Mouse (Mus musculus) MEL (cell line): ENCODE data around the gene Tekt2.

Source experiments
- CTCF ChIP-seq, 3 experiments: IDR thresholded peaks in 2 of 3; conservative IDR thresholded peaks in 1 of 3; 2 replicates each; pipeline ENCODE4 v1.5.1; 2011 to 2012; ENCODE audit warnings: low read length in 3 of 3, low read depth in 2 of 3, mild to moderate bottlenecking in 2 of 3, improper control_type of control experiment in 1 of 3, inconsistent platforms in 1 of 3, mixed read lengths in 1 of 3, moderate library complexity in 1 of 3; ENCODE audit not compliant: control insufficient read depth in 1 of 3, insufficient read depth in 1 of 3, poor library complexity in 1 of 3, severe bottlenecking in 1 of 3
- RAD21 ChIP-seq: IDR thresholded peaks from 2 replicates; pipeline ENCODE4 v1.6.1; 2011; ENCODE audit warnings: mild to moderate bottlenecking, low read depth, low read length, improper control_type of control experiment

DNA sequence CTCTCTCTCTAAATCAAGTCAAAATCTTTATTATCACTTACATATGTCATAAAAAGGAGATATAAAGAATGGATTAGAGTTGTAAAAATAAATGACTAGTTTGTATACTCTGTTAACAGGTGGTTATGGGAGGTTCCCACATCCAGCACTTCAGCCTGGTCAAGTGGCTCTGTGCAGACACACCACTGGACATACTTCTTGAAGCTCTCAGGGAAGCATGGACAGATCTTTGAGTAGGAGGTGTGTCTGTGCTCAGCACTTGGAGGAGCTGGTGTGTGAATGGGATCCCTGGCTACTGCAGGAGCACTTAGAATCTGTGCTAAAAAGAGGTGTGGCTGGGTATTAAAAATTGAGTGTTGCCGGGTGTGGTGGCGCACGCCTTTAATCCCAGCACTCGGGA lies 4.8 kb upstream of the Tekt2 start:
- TF ChIP-seq RAD21, result no peak
- TF ChIP-seq CTCF (IDR thresholded peaks at IDR 0.05 in 2 of 3, conservative IDR thresholded peaks at IDR 0.05 in 1 of 3; ENCODE audit: control insufficient read depth in 1 of 3, insufficient read depth in 1 of 3, low read depth in 2 of 3, low read length in 3 of 3, poor library complexity in 1 of 3, severe bottlenecking in 1 of 3), result no peak
